Mouse (Mus musculus) liver, postnatal 0 days (tissue): ENCODE measurements at regions not wholly inside any gene's neighbourhood (a gene's known extent, or its start where the extent isn't known, plus 50 kb on each side); places are given as distances from the start of the nearest gene placed in this dataset.

Source experiments
- ATAC-seq: fragments of 200-750 bp; cut with Nextera tagmentation; 2 replicates; pipeline ENCODE4 v1.8.0; 2017; ENCODE audit warnings: mild to moderate bottlenecking, moderate library complexity
- DNase-seq: peaks from one replicate; pipeline ENCODE4 v3.0.0-alpha.2; 2016
- H3K27ac ChIP-seq: fragments of 300-500 bp; sonication (generic); 2 replicates; pipeline ENCODE4 v1.5.1; 2014; ENCODE audit warnings: antibody characterized with exemption, moderate library complexity, mild to moderate bottlenecking, low read depth
- H3K27me3 ChIP-seq: fragments of 300-500 bp; sonication (generic); 2 replicates; pipeline ENCODE4 v1.6.1; 2014; ENCODE audit warnings: low read length, control low read depth, mixed read lengths; ENCODE audit not compliant: insufficient read depth
- H3K36me3 ChIP-seq: fragments of 300-500 bp; sonication (generic); replicated peaks from 2 replicates; pipeline ENCODE4 v1.6.1; 2014; ENCODE audit warnings: mild to moderate bottlenecking, control low read depth, low read length, moderate library complexity, mixed read lengths; ENCODE audit not compliant: insufficient read depth
- H3K4me1 ChIP-seq: fragments of 300-500 bp; sonication (generic); 2 replicates; pipeline ENCODE4 v1.6.1; 2014; ENCODE audit warnings: antibody characterized with exemption, mild to moderate bottlenecking, control low read depth; ENCODE audit not compliant: insufficient read depth
- H3K4me2 ChIP-seq: fragments of 300-500 bp; sonication (generic); 2 replicates; pipeline ENCODE4 v1.6.1; 2014; ENCODE audit warnings: low read depth, mild to moderate bottlenecking, low read length, moderate library complexity, mixed read lengths
- H3K4me3 ChIP-seq: fragments of 300-500 bp; sonication (generic); 2 replicates; pipeline ENCODE4 v1.5.1; 2014; ENCODE audit warnings: low read depth, low read length
- H3K9ac ChIP-seq: fragments of 300-500 bp; sonication (generic); replicated peaks from 2 replicates; pipeline ENCODE4 v1.6.1; 2014; ENCODE audit warnings: mild to moderate bottlenecking, moderate library complexity
- H3K9me3 ChIP-seq: fragments of 300-500 bp; sonication (generic); 2 replicates; pipeline ENCODE4 v1.6.1; 2016; ENCODE audit warnings: mild to moderate bottlenecking, control low read depth, low read length, mixed read lengths
- CTCF ChIP-seq: sonication (generic); IDR thresholded peaks from 2 replicates; pipeline ENCODE4 v1.5.1; 2016; ENCODE audit warnings: antibody characterized with exemption, low read depth
- EP300 ChIP-seq: IDR thresholded peaks from 2 replicates; pipeline ENCODE4 v1.6.1; 2016; ENCODE audit warnings: antibody characterized with exemption, low read depth, mild to moderate bottlenecking
- WGBS: fragments of 180-500 bp; shearing (Covaris S2); extraction: QIAGEN DNeasy Blood & Tissue Kit; methylation state at CpG from one replicate; pipeline ENCODE4 v1.1.7; 2014; ENCODE audit not compliant: insufficient replicate concordance; 5-methylcytosine and 5-hydroxymethylcytosine counted together

GRCm38 (mm10) chr10:96901150-96901549, 284.3 kb downstream of the Btg1 start:
- TF ChIP-seq EP300 (no peak), CTCF (no peak)
- Histone ChIP-seq H3K4me3 (no peak overlapping the region), H3K36me3 (no peaks in the 10 kb centered on the region), H3K4me1 (no peaks in the 10 kb centered on the region), H3K4me2 (no peak overlapping the region), H3K9ac (no peak overlapping the region), H3K9me3 (no peaks in the 10 kb centered on the region), H3K27ac (no peak overlapping the region), H3K27me3 (no peaks in the 10 kb centered on the region)
- DNase-seq (no peak), ATAC-seq (no peak)
- WGBS = 47% methylated on average over 1 of the region's 1 CpGs

- no peak overlapping the region for H3K4me3 ChIP-seq
- DNase-seq (no peak), ATAC-seq (no peak)
- no peak overlapping the region for H3K9ac ChIP-seq
- H3K36me3 ChIP-seq = no peaks in the 10 kb centered on the region
- no peaks in the 10 kb centered on the region for H3K27me3 ChIP-seq
- H3K9me3 ChIP-seq = no peaks in the 10 kb centered on the region
- no peaks in the 10 kb centered on the region for H3K4me1 ChIP-seq
- H3K4me2 ChIP-seq = no peak overlapping the region
- no peak overlapping the region for H3K27ac ChIP-seq
- 80% methylated on average over 4 of the region's 4 CpGs for WGBS
- TF ChIP-seq EP300 = no peak
- TF ChIP-seq CTCF = no peak
Observed at GRCm38 (mm10) chr10:96905098-96905809, 288.4 kb downstream of the Btg1 start.

GRCm38 (mm10) chr10:96909661-96910315, 293.0 kb downstream of the Btg1 start:
- Histone ChIP-seq H3K9ac (no peak overlapping the region), H3K4me3 (no peak overlapping the region), H3K4me1 (no peaks in the 10 kb centered on the region), H3K27me3 (no peaks in the 10 kb centered on the region), H3K9me3 (peaks cover 3% of the 10 kb centered on the region; the same call in 1 of the 2 replicates), H3K4me2 (no peak overlapping the region), H3K36me3 (no peaks in the 10 kb centered on the region), H3K27ac (no peak overlapping the region)
- no peak for DNase-seq
- no peak for TF ChIP-seq EP300
- TF ChIP-seq CTCF = no peak
- no peak for ATAC-seq
- 38% methylated on average over 1 of the region's 1 CpGs for WGBS

GRCm38 (mm10) chr10:96921181-96921580, 304.4 kb downstream of the Btg1 start:
- DNase-seq (no peak), ATAC-seq (no peak)
- Histone ChIP-seq H3K27ac (no peak overlapping the region), H3K4me3 (no peak overlapping the region), H3K4me1 (no peaks in the 10 kb centered on the region), H3K9ac (no peak overlapping the region), H3K27me3 (no peaks in the 10 kb centered on the region), H3K9me3 (0 out of 2 replicates have a peak, but pooled peaks cover 4% of the 10 kb centered on the region), H3K4me2 (no peak overlapping the region), H3K36me3 (no peaks in the 10 kb centered on the region)
- WGBS = 61% methylated on average over 1 of the region's 1 CpGs
- no peak for TF ChIP-seq CTCF
- TF ChIP-seq EP300 = no peak

GRCm38 (mm10) chr10:96924266-96924672, 307.5 kb downstream of the Btg1 start:
- H3K27me3 ChIP-seq = no peaks in the 10 kb centered on the region
- no peaks in the 10 kb centered on the region for H3K4me1 ChIP-seq
- TF ChIP-seq EP300 (peak; percentile 63), CTCF (no peak)
- H3K36me3 ChIP-seq = no peaks in the 10 kb centered on the region
- no peak overlapping the region for H3K4me3 ChIP-seq
- ATAC-seq (peak; percentile 94), DNase-seq (peak; percentile 20)
- no peak overlapping the region for H3K9ac ChIP-seq
- H3K27ac ChIP-seq = peak overlapping the region; percentile 90
- peak overlapping the region; percentile 36; the same call in 1 of the 2 replicates for H3K4me2 ChIP-seq
- H3K9me3 ChIP-seq = no peaks in the 10 kb centered on the region
- 51% methylated on average over 2 of the region's 2 CpGs for WGBS

- peak; percentile 59 for TF ChIP-seq EP300
- no peak for TF ChIP-seq CTCF
- Histone ChIP-seq H3K27me3 (no peaks in the 10 kb centered on the region), H3K27ac (peak overlapping the region; percentile 90), H3K4me2 (peak overlapping the region; percentile 36; the same call in 1 of the 2 replicates), H3K4me3 (no peak overlapping the region), H3K4me1 (no peaks in the 10 kb centered on the region), H3K36me3 (no peaks in the 10 kb centered on the region), H3K9ac (no peak overlapping the region), H3K9me3 (no peaks in the 10 kb centered on the region)
- 63% methylated on average over 4 of the region's 4 CpGs for WGBS
- DNase-seq = peak; percentile 33
- ATAC-seq = peak; percentile 80
Observed at GRCm38 (mm10) chr10:96924722-96925121, 307.9 kb downstream of the Btg1 start.
